Mouse (Mus musculus) limb, embryonic 12.5 days (tissue): Measurements from ENCODE around the gene Col1a2. TPM values are rescaled to one million over a fixed set of nuclear protein-coding genes. Genes with fewer than 3 reads are reported as not detected.

Experiments used
- ATAC-seq: fragments of 200-750 bp; cut with Nextera tagmentation; 2 replicates; pipeline ENCODE4 v1.8.0; 2017; ENCODE audit warnings: low read depth, moderate TSS enrichment; ENCODE audit not compliant: insufficient number of reproducible peaks, insufficient read depth, low FRiP score, low TSS enrichment
- H3K27ac ChIP-seq: fragments of 300-500 bp; sonication (generic); 2 replicates; pipeline ENCODE4 v1.5.1; 2016; ENCODE audit warnings: mild to moderate bottlenecking, moderate library complexity
- H3K27me3 ChIP-seq: fragments of 300-500 bp; sonication (generic); 2 replicates; pipeline ENCODE4 v1.6.1; 2016; ENCODE audit warnings: mild to moderate bottlenecking, moderate library complexity
- H3K36me3 ChIP-seq: fragments of 300-500 bp; sonication (generic); 2 replicates; pipeline ENCODE4 v1.6.1; 2016; ENCODE audit warnings: mild to moderate bottlenecking, moderate library complexity
- H3K4me1 ChIP-seq: fragments of 300-500 bp; sonication (generic); replicated peaks from 2 replicates; pipeline ENCODE4 v1.6.1; 2016
- H3K4me2 ChIP-seq: fragments of 300-500 bp; sonication (generic); 2 replicates; pipeline ENCODE4 v1.6.1; 2016; ENCODE audit warnings: mild to moderate bottlenecking, moderate library complexity
- H3K4me3 ChIP-seq: fragments of 300-500 bp; sonication (generic); replicated peaks from 2 replicates; pipeline ENCODE4 v1.5.1; 2016; ENCODE audit warnings: mild to moderate bottlenecking
- H3K9ac ChIP-seq: fragments of 300-500 bp; sonication (generic); replicated peaks from 2 replicates; pipeline ENCODE4 v1.6.1; 2016; ENCODE audit warnings: mild to moderate bottlenecking, moderate library complexity
- H3K9me3 ChIP-seq: fragments of 300-500 bp; sonication (generic); 2 replicates; pipeline ENCODE4 v1.6.1; 2016; ENCODE audit warnings: mild to moderate bottlenecking, moderate library complexity
- WGBS: fragments of 180-500 bp; shearing (Covaris S2); methylation state at CpG from one replicate; pipeline ENCODE4 v1.1.7; 2016; 5-methylcytosine and 5-hydroxymethylcytosine counted together
- polyA plus RNA-seq: library from polyadenylated mRNA; unstranded; fragments of >200 nt; fragmentation: Nextera tagmentation; extraction: Ambion mirVana; gene quantifications from 2 replicates; pipeline ENCODE4 v1.2.1, GENCODE M21; 2016

Gene Col1a2
- polyA plus RNA-seq, 1 experiment from 2014 or later, result 448 TPM

DNA sequence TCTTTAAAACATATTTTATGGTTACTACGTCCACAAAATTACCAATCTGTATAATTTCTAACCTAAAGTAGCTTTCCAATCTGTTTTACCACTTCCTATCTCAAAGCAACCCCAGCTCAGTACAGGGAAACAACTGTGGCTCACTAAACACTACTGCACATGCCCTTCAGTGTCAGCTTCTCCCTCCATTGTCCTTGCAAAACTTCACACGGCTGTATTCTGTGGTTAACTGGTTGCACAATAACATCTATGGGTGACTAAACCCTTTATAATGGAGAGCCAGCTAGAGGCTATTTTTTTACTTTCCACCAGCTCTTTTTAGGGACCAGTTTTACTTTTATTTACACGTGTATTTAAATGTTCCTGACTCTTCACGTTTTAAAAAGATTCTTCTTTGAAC, 83.3 kb downstream of the Col1a2 start:
- Histone ChIP-seq H3K9ac (no peak overlapping the region), H3K27ac (no peak overlapping the region), H3K9me3 (no peaks in the 10 kb centered on the region), H3K27me3 (no peaks in the 10 kb centered on the region), H3K4me1 (peaks cover 7% of the 10 kb centered on the region; the same call in 1 of the 2 replicates), H3K36me3 (no peaks in the 10 kb centered on the region), H3K4me3 (no peak overlapping the region), H3K4me2 (no peak overlapping the region)
- no peak for ATAC-seq
- 82% methylated on average over 4 of the region's 4 CpGs for WGBS

DNA sequence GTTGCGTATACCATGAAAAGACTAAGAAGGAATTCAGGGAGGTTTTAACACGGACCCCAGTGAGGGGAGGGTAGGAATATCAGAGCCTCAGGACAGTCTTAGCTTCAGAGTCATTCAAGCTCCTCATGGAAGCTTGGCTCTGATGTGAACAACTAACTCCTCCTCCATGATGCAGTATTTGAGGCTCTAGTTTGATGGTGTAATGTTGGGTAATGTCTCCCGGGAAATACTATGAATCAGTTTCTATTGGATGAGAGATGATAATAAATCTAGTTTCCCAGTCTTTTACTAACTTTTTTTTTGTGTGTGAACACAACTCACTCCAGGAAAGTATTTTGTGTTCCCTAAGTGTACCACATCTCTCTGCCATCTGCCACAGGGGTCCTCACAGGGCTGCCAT, 84.1 kb downstream of the Col1a2 start:
- WGBS, result 89% methylated on average over 3 of the region's 3 CpGs
- no peak for ATAC-seq

DNA sequence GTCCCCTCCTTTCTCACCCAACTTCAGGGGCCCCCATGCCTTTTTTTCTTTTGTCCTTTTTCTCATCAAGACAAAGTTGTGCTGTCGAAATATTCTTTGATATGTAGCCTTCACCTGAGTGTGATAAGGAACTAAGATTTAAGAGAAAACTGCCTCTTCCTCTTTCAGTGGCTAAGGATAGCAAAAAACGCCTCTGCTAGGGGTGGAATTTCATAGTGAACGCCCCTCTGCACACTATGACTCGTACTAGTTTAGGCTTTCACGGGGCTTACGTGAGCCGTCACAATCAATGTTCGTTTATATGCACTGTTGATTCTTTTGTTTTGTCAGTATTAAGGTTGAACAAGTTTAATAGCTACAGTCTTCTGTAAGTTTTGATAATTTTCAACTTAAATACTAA, 85.5 kb downstream of the Col1a2 start:
- ATAC-seq, result no peak
- Histone ChIP-seq H3K27ac (no peak overlapping the region), H3K36me3 (no peaks in the 10 kb centered on the region), H3K4me1 (peaks cover 3% of the 10 kb centered on the region; the same call in 1 of the 2 replicates), H3K9ac (no peak overlapping the region), H3K27me3 (no peaks in the 10 kb centered on the region), H3K4me3 (no peak overlapping the region), H3K9me3 (no peaks in the 10 kb centered on the region), H3K4me2 (no peak overlapping the region)
- 70% methylated on average over 8 of the region's 8 CpGs for WGBS

More for the DNA sequence above, 84.1 kb downstream of the Col1a2 start:
- Histone ChIP-seq H3K27me3 (no peaks in the 10 kb centered on the region), H3K4me3 (no peak overlapping the region), H3K9me3 (no peaks in the 10 kb centered on the region), H3K9ac (no peak overlapping the region), H3K4me1 (no peaks in the 10 kb centered on the region; the same call in 1 of the 2 replicates), H3K4me2 (no peak overlapping the region), H3K36me3 (no peaks in the 10 kb centered on the region), H3K27ac (no peak overlapping the region)

Other genes starting within 250 kb of the Col1a2 start
- gene Casd1, start 96.0 kb downstream of the Col1a2 start, polyA plus RNA-seq, result 51.6 and 53.1 TPM in 2 replicates
- 57.5 TPM in 2 replicates for gene Sgce, start 242.4 kb downstream of the Col1a2 start, polyA plus RNA-seq
- 9.1 and 11.4 TPM in 2 replicates for gene Peg10, start 242.5 kb downstream of the Col1a2 start, polyA plus RNA-seq